Mouse (Mus musculus) thymus, postnatal 14 days (tissue): ENCODE data around the gene Igsf9.

Experiments
- DNase-seq: peaks from one replicate; pipeline ENCODE4 v3.0.0; 2021

The Igsf9 gene

DNA sequence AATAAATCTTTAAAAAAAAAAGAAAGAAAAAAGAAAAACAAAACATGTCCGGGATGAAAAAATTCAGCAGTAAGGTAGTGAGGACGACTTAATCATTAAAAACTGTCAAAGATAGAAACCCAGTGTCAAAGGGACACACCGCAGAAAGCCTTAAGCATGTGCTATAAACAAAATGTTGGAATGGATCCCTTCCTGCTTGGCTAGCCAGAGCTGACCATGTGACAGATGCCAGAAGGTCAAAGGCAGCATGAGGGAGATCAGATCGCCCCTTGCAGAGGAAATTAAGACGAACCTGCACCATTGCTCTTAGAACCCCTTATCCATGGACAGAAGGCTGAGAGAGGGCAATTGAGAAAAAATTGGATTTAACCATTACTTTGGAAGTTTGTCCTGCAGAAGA, 12.2 kb upstream of the Igsf9 start:
- no peak for DNase-seq

GRCm38 (mm10) chr1:172469810-172470448, 11.7 kb upstream of the Igsf9 start:
- no peak for DNase-seq

- DNase-seq = no peak
Observed at GRCm38 (mm10) chr1:172472909-172473308, 8.7 kb upstream of the Igsf9 start.

DNA sequence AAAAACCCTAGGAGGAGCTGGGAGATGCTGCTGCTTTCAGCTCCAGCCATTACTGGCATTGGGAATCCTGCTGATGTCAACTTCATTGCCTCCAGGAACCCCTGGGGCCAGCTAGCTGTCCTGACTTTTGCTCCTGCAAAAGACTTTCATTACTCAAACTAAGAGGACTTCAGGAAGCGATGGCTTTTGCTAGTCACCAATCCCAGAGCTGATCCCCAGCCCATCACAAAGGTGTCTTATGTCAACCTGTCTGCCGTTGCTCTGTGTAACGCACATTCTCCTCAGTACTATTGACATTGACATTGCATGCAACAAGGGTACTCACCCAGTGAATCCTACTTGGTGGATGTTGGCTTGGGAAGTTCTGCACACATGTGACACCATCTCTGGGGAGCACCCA, 7.4 kb upstream of the Igsf9 start:
- no peak for DNase-seq

GRCm38 (mm10) chr1:172475054-172475741, 6.4 kb upstream of the Igsf9 start, which contains the start of gene Slamf9:
Slamf9 (plus strand) TSS chr1:172475358.
- no peak for DNase-seq

GRCm38 (mm10) chr1:172478020-172478419, 3.6 kb upstream of the Igsf9 start:
- no peak for DNase-seq

- DNase-seq = no peak
Observed at GRCm38 (mm10) chr1:172480376-172480775, 1.2 kb upstream of the Igsf9 start.

DNA sequence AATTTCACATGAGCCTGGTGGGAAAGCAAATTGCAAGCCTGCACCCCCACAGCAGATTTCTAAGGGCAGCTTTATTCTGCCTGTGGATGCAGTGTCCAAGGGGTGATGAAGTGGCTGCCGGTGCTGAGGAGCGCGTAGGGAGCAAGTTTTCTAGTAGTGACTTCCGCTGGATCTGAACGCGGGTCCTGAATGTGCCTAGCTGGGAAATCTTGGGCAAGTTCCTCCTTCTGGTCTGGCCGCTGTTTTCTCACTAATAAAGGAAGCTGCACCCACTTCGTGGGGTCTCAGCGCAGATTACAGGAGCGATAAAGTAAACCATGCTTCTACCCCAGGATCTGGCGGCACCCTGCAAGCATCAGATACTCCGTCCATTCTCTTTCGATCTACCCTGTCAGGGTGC, 477 bp upstream of the Igsf9 start:
- no peak for DNase-seq

DNA sequence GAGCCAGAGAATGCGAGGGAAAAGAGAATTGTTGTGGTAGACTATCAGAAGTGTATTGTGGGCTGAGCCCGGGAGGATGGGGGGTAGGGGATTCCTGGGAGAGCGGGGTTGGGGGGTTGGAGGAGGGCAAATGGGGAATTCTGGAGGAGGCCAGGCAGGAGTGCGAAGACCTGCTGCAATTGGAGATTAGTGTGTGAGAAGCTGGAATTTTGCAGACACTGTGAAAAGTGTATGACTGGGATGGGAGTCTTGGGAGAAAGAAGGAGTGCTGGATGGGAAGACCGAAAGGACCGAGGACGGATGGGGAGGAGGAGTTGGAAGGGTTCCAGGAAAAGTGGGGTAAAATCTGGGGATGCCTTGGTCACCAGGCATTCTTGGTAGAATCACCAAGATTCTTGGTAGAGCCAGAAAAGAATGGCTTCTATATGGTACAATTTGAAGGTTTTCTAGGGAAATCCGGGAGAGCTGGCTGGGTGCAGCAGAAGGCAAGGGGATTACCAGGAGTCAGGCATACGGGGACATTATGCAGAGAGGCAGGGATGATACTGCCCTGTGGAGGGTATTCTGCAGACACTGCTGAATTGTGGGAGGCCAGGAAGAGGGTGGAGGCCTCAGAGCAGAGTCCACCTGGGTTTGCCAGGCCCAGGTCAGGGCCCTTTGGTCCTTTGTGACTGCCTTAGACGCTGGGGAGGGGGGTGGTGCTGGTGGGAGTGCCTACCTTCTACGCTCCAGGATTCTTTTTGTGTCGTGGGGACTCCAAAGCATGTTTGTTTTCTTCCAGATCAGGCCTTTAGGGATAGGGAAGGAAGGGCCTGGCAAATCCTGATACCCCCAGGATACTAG, 1.2 kb downstream of the Igsf9 start:
- peak; percentile 22 for DNase-seq

DNA sequence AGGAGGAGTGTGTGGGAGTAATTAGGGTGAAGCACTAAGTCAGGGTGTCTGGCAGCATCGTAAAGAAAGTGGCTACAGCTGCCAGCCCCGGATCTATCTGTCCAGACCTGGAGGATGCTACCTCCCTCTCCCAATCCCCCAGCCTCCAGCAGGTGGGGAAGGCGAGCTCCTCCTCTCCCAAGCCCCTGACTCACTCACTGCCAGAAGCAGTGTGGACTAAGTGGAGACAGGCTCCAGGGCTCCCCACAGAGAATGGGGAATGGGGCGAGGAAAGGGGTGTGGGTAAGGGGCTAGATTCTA, 1.7 kb downstream of the Igsf9 start:
- DNase-seq = no peak

- DNase-seq = no peak
Observed at GRCm38 (mm10) chr1:172484236-172484635, 2.6 kb downstream of the Igsf9 start.

GRCm38 (mm10) chr1:172484671-172485070, 3.1 kb downstream of the Igsf9 start:
- DNase-seq = no peak

- DNase-seq = no peak
Observed at GRCm38 (mm10) chr1:172485821-172486220, 4.2 kb downstream of the Igsf9 start.

DNA sequence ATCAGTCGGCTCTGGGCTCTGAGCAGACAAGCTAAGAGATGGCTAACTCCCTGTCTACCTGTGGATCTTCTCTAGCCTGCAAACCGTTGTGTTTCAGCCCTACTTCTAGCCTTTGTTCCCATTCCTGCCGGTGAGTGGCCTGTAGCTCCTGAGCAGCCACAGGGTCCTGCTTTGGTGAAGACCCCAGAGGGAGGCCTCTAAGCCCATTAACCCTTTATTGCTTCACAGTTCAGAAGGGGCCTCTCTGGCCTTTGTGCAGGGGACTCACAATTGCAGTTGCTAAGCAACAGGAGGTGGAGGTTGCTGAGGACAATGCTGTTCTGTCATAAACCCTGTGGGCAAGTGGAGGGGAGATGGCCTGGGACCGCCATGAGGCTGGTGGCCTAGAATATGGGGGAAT, 4.6 kb downstream of the Igsf9 start:
- no peak for DNase-seq

- DNase-seq = no peak
Observed at GRCm38 (mm10) chr1:172486651-172487050, 5.1 kb downstream of the Igsf9 start.

- DNase-seq = no peak
Observed at GRCm38 (mm10) chr1:172487859-172488258, 6.3 kb downstream of the Igsf9 start.

DNA sequence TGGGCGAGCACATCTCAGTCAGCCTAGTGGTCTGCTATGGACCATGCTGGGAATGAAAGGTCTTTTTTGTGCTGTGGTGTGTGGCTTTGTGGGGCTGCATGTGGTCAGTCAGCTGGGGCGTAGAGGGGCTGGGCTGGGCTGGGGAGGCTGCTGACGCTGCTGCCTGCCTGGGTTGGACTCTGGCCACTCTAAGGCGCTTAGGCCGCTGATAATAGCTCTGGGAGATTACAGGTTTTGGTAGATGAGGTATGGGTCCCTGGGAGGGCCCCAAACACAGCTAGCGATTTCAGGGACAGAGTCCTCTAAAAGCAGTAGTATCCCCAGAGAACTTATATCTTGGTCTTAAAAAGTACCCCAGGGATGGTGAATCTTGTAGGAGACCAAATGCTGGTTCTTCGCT, 7.2 kb downstream of the Igsf9 start:
- DNase-seq = no peak

- no peak for DNase-seq
Observed at GRCm38 (mm10) chr1:172489585-172490250, 8.1 kb downstream of the Igsf9 start.

GRCm38 (mm10) chr1:172490261-172490661, 8.7 kb downstream of the Igsf9 start:
- DNase-seq = peak; percentile 84

- no peak for DNase-seq
Observed at GRCm38 (mm10) chr1:172492047-172492446, 10.5 kb downstream of the Igsf9 start.

DNA sequence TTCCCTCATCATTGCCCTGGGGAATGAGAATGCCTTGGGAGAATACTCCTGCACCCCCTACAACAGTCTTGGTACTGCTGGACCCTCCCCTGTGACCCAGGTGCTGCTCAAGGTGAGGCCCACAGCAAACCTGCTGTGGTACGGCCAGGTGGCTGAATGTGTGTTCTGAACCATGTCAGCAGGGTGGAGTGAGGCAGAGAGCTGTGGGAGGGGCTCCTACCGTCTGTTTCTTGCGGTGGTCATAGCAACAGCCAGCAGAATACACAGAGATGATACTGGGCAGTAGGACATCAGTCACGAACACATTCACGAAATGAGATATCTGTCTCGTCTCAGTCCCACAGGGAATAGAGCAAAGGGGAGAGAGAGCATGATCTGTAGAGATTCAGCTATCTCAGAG, 11.9 kb downstream of the Igsf9 start:
- no peak for DNase-seq

- DNase-seq = no peak
Observed at GRCm38 (mm10) chr1:172496030-172496429, 14.4 kb downstream of the Igsf9 start.

- DNase-seq = no peak
Observed at GRCm38 (mm10) chr1:172497428-172497827, 15.8 kb downstream of the Igsf9 start.
